Mouse (Mus musculus): Measurements from ENCODE around the gene Kit. TPM values are rescaled to one million over a fixed set of nuclear protein-coding genes. Genes with fewer than 3 reads are reported as not detected.

Kit gene
- polyA plus RNA-seq, 1 experiment = 9.8 TPM

DNA sequence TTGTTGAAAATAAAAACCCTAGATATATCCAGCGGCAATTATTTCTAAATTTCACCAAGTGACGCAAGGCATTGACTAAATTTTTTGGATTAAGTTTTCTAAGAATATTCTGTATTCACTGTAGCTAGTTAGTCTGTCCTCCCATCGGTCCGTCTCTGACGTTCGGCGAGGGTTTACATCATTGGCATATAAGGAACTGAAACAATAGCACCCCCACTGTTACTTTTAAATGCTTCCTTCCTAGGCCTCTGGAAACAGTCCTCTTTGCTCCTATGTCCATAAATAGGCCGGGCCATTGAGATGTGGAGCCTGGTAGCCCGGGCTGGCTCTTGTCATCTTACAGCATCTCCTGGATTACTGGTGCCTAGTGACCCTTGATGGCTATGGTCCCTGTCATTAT, 29.5 kb downstream of the Kit start:
- no peaks in the 10 kb centered on the region; the same call in 1 of the 2 replicates for H3K4me1 ChIP-seq (ENCODE audit: control insufficient read depth, insufficient read depth, insufficient read length, low read length)
- no peak overlapping the region for H3K4me3 ChIP-seq (ENCODE audit: low read depth, low read length)
- H3K27me3 ChIP-seq (ENCODE audit: control insufficient read depth, insufficient read depth, low read length) = no peaks in the 10 kb centered on the region
- WGBS = 83% methylated on average over 9 of the region's 9 CpGs
- no peaks in the 10 kb centered on the region for H3K36me3 ChIP-seq (ENCODE audit: control insufficient read depth, insufficient read depth, low read length)
- H3K27ac ChIP-seq (ENCODE audit: insufficient read depth, low read depth, low read length) = no peak overlapping the region
- TF ChIP-seq CTCF (IDR thresholded peaks at IDR 0.05; ENCODE audit: extremely low read depth, insufficient read length, insufficient replicate concordance, low read depth, low read length) (no peak), POLR2A (IDR thresholded peaks at IDR 0.05; ENCODE audit: low read depth, low read length) (no peak)

DNA sequence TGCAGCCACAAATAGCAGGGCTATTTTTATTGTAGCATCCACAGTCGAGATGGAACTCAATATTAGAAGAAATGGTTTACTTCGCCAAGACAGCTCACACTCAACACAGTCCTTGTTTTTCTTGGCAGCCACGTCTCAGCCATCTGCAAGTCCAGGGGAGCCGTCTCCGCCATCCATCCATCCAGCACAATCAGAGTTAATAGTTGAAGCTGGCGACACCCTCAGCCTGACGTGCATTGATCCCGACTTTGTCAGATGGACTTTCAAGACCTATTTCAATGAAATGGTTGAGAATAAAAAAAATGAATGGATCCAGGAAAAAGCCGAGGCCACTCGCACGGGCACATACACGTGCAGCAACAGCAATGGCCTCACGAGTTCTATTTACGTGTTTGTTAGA, 32.2 kb downstream of the Kit start:
- Histone ChIP-seq H3K4me1 (ENCODE audit: control insufficient read depth, insufficient read depth, insufficient read length, low read length) (no peaks in the 10 kb centered on the region), H3K27ac (ENCODE audit: insufficient read depth, low read depth, low read length) (no peak overlapping the region), H3K36me3 (ENCODE audit: control insufficient read depth, insufficient read depth, low read length) (no peaks in the 10 kb centered on the region), H3K4me3 (ENCODE audit: low read depth, low read length) (no peak overlapping the region), H3K27me3 (ENCODE audit: control insufficient read depth, insufficient read depth, low read length) (no peaks in the 10 kb centered on the region)
- TF ChIP-seq CTCF (IDR thresholded peaks at IDR 0.05; ENCODE audit: extremely low read depth, insufficient read length, insufficient replicate concordance, low read depth, low read length) (no peak), POLR2A (IDR thresholded peaks at IDR 0.05; ENCODE audit: low read depth, low read length) (no peak)
- 76% methylated on average over 14 of the region's 14 CpGs for WGBS

DNA sequence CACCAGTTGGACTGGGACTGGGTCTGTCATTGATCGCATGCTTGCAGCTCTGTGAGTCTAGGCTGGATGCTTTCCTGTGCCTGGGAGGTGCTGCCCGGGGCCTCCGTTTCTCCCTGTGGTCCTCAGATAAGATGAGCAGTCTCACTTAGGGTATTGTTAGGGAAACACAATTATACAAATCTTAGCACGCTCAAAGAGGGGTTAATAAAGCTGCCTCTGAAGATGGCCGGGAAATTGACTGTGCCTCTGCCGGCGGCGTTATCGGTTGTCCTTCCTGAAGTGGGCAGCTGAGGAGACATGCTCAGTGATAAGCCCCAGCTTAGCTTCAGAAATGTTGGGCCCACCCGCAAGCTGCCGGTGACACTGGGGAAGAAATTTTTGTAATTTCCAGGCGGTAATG, 33.3 kb downstream of the Kit start:
- WGBS = 81% methylated on average over 12 of the region's 12 CpGs
- H3K4me3 ChIP-seq (ENCODE audit: low read depth, low read length) = no peak overlapping the region
- H3K27me3 ChIP-seq (ENCODE audit: control insufficient read depth, insufficient read depth, low read length) = no peaks in the 10 kb centered on the region
- no peaks in the 10 kb centered on the region for H3K4me1 ChIP-seq (ENCODE audit: control insufficient read depth, insufficient read depth, insufficient read length, low read length)
- no peak for TF ChIP-seq CTCF (IDR thresholded peaks at IDR 0.05; ENCODE audit: extremely low read depth, insufficient read length, insufficient replicate concordance, low read depth, low read length)
- no peak for TF ChIP-seq POLR2A (IDR thresholded peaks at IDR 0.05; ENCODE audit: low read depth, low read length)
- no peaks in the 10 kb centered on the region for H3K36me3 ChIP-seq (ENCODE audit: control insufficient read depth, insufficient read depth, low read length)
- H3K27ac ChIP-seq (ENCODE audit: insufficient read depth, low read depth, low read length) = no peak overlapping the region

DNA sequence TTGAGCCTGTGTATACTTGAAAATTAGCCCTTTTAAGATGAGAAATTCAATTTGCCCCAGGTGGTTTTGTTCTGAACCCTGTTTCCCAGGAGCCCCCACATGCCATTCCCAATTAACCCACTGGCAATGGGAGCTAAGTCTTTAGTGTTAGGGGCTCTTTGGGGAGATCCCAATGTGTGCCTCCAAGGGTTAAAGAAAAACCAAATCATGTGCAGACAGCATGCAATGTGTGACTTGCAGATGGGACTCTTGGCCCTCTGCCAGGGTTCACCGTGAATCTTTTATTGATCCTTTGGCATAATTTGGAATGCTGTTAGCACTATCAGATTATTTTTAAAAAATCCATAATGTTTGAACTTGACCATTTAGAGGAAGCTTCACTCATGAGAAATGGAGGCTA, 37.7 kb downstream of the Kit start:
- TF ChIP-seq CTCF (IDR thresholded peaks at IDR 0.05; ENCODE audit: extremely low read depth, insufficient read length, insufficient replicate concordance, low read depth, low read length) (no peak), POLR2A (IDR thresholded peaks at IDR 0.05; ENCODE audit: low read depth, low read length) (no peak)
- no peaks in the 10 kb centered on the region for H3K36me3 ChIP-seq (ENCODE audit: control insufficient read depth, insufficient read depth, low read length)
- WGBS = 22% methylated on average over 1 of the region's 1 CpGs

DNA sequence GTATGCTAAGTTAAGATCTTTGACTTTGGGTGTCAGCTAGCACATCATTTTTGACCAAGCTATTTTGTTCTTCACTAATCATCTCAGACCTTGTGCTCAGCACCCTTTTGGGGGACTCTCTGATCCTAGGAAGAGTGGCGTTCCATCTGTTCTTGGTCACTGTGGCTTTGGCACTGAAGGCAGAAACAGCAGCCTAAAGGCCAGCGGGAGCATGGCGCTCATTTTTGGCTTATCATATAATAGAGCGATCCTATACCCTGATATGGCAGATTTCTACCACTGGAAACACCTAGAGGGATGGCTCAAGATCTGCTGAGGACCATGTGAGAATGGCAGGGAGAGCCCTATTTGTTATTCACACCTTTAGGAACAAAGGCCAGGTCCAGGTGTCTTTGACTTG, 38.2 kb downstream of the Kit start:
- H3K36me3 ChIP-seq (ENCODE audit: control insufficient read depth, insufficient read depth, low read length) = no peaks in the 10 kb centered on the region
- H3K4me1 ChIP-seq (ENCODE audit: control insufficient read depth, insufficient read depth, insufficient read length, low read length) = no peaks in the 10 kb centered on the region
- no peak overlapping the region for H3K4me3 ChIP-seq (ENCODE audit: low read depth, low read length)
- TF ChIP-seq CTCF (IDR thresholded peaks at IDR 0.05; ENCODE audit: extremely low read depth, insufficient read length, insufficient replicate concordance, low read depth, low read length) (no peak), POLR2A (IDR thresholded peaks at IDR 0.05; ENCODE audit: low read depth, low read length) (no peak)
- 93% methylated on average over 4 of the region's 4 CpGs for WGBS
- H3K27me3 ChIP-seq (ENCODE audit: control insufficient read depth, insufficient read depth, low read length) = no peaks in the 10 kb centered on the region
- H3K27ac ChIP-seq (ENCODE audit: insufficient read depth, low read depth, low read length) = no peak overlapping the region

More for the DNA sequence above, 37.7 kb downstream of the Kit start:
- Histone ChIP-seq H3K4me3 (ENCODE audit: low read depth, low read length) (no peak overlapping the region), H3K27me3 (ENCODE audit: control insufficient read depth, insufficient read depth, low read length) (no peaks in the 10 kb centered on the region), H3K4me1 (ENCODE audit: control insufficient read depth, insufficient read depth, insufficient read length, low read length) (no peaks in the 10 kb centered on the region), H3K27ac (ENCODE audit: insufficient read depth, low read depth, low read length) (no peak overlapping the region)

DNA sequence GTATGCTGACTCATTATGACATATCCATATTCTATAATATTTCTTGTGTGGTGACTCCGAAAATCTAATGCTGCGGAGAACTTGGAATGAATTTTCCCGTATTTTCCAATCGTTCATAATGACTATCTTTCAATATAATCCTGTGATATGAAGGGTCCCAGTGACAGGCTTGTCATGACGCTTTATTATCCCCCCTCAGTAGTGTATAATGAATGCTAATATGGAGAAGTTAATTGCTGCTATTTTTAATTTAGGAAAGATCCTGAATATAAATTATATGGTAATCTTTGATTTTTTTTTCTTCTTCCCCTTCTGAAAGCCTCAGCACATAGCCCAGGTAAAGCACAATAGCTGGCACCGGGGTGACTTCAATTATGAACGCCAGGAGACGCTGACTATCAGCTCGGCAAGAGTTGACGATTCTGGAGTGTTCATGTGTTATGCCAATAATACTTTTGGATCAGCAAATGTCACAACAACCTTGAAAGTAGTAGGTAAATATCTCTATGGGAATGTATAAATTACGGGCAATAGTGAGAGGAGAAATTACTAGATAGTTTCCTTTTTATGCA, 40.4 kb downstream of the Kit start:
- 93% methylated on average over 11 of the region's 11 CpGs for WGBS
- Histone ChIP-seq H3K36me3 (ENCODE audit: control insufficient read depth, insufficient read depth, low read length) (no peaks in the 10 kb centered on the region), H3K27me3 (ENCODE audit: control insufficient read depth, insufficient read depth, low read length) (no peaks in the 10 kb centered on the region), H3K27ac (ENCODE audit: insufficient read depth, low read depth, low read length) (no peak overlapping the region), H3K4me3 (ENCODE audit: low read depth, low read length) (no peak overlapping the region), H3K4me1 (ENCODE audit: control insufficient read depth, insufficient read depth, insufficient read length, low read length) (no peaks in the 10 kb centered on the region)
- TF ChIP-seq POLR2A (IDR thresholded peaks at IDR 0.05; ENCODE audit: low read depth, low read length) (no peak), CTCF (IDR thresholded peaks at IDR 0.05; ENCODE audit: extremely low read depth, insufficient read length, insufficient replicate concordance, low read depth, low read length) (no peak)

DNA sequence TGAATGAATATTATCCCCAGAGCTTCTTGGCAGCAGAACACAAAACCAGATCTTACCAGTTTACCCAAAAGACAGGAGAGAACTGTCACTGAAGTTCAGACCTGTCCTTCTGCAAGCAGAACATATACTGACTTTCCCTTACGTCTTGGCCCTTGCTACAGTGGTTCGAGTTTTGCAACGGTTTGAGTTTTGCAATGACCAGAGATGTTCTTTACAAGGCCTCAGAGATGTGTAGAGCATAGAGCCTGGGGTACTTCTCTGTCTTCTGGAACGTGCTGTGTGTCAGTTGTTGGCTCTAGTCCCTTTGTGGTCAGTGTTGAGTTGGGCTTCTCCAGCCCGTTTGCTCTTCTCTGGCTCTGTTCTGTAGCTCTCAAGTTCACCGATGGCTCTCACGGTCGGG, 40.9 kb downstream of the Kit start:
- Histone ChIP-seq H3K4me1 (ENCODE audit: control insufficient read depth, insufficient read depth, insufficient read length, low read length) (no peaks in the 10 kb centered on the region), H3K36me3 (ENCODE audit: control insufficient read depth, insufficient read depth, low read length) (no peaks in the 10 kb centered on the region), H3K27me3 (ENCODE audit: control insufficient read depth, insufficient read depth, low read length) (no peaks in the 10 kb centered on the region), H3K27ac (ENCODE audit: insufficient read depth, low read depth, low read length) (no peak overlapping the region), H3K4me3 (ENCODE audit: low read depth, low read length) (no peak overlapping the region)
- no peak for TF ChIP-seq CTCF (IDR thresholded peaks at IDR 0.05; ENCODE audit: extremely low read depth, insufficient read length, insufficient replicate concordance, low read depth, low read length)
- no peak for TF ChIP-seq POLR2A (IDR thresholded peaks at IDR 0.05; ENCODE audit: low read depth, low read length)
- 85% methylated on average over 8 of the region's 8 CpGs for WGBS
